Mouse (Mus musculus) heart, embryonic 11.5 days (tissue): ENCODE data around the gene Mtmr14. TPM values are rescaled to one million over a fixed set of nuclear protein-coding genes. Genes with fewer than 3 reads are reported as not detected.

Source experiments
- ATAC-seq: fragments of 200-750 bp; cut with Nextera tagmentation; replicated peaks from 2 replicates; pipeline ENCODE4 v1.8.0; 2017; ENCODE audit warnings: moderate library complexity; ENCODE audit not compliant: insufficient number of reproducible peaks, low FRiP score, low TSS enrichment
- H3K27ac ChIP-seq: fragments of 300-500 bp; sonication (generic); 2 replicates; pipeline ENCODE4 v1.5.1; 2014; ENCODE audit warnings: mild to moderate bottlenecking, low read depth, low read length
- H3K27me3 ChIP-seq: fragments of 300-500 bp; sonication (generic); 2 replicates; pipeline ENCODE4 v1.6.1; 2014; ENCODE audit warnings: mild to moderate bottlenecking, low read length, mixed read lengths; ENCODE audit not compliant: control insufficient read depth, insufficient read depth
- H3K36me3 ChIP-seq: fragments of 300-500 bp; sonication (generic); 2 replicates; pipeline ENCODE4 v1.6.1; 2014; ENCODE audit warnings: mild to moderate bottlenecking, low read length, moderate library complexity, mixed read lengths; ENCODE audit not compliant: control insufficient read depth, insufficient read depth
- H3K4me1 ChIP-seq: fragments of 300-500 bp; sonication (generic); 2 replicates; pipeline ENCODE4 v1.6.1; 2014; ENCODE audit warnings: low read length; ENCODE audit not compliant: control insufficient read depth, insufficient read depth
- H3K4me2 ChIP-seq: fragments of 300-500 bp; sonication (generic); 2 replicates; pipeline ENCODE4 v1.6.1; 2014; ENCODE audit warnings: mild to moderate bottlenecking, moderate library complexity
- H3K4me3 ChIP-seq: fragments of 300-500 bp; sonication (generic); 2 replicates; pipeline ENCODE4 v1.5.1; 2014; ENCODE audit warnings: low read depth, low read length
- H3K9ac ChIP-seq: fragments of 300-500 bp; sonication (generic); 2 replicates; pipeline ENCODE4 v1.6.1; 2014; ENCODE audit warnings: mild to moderate bottlenecking, low read depth, low read length, moderate library complexity
- H3K9me3 ChIP-seq: fragments of 300-500 bp; sonication (generic); replicated peaks from 2 replicates; pipeline ENCODE4 v1.6.1; 2016; ENCODE audit warnings: low read length; ENCODE audit not compliant: control insufficient read depth
- WGBS: fragments of 180-500 bp; shearing (Covaris S2); extraction: QIAGEN DNeasy Blood & Tissue Kit; methylation state at CpG from one replicate; pipeline ENCODE4 v1.1.7; 2014; ENCODE audit not compliant: insufficient replicate concordance; 5-methylcytosine and 5-hydroxymethylcytosine counted together
- polyA plus RNA-seq: library from polyadenylated mRNA; unstranded; fragments of >200 nt; fragmentation: Nextera tagmentation; extraction: Ambion mirVana; gene quantifications from 2 replicates; pipeline ENCODE4 v1.2.1, GENCODE M21; 2014

Gene Mtmr14
- 24.3 and 28.1 TPM in 2 replicates for polyA plus RNA-seq

GRCm38 (mm10) chr6:113237542-113238270, at the start of gene Mtmr14:
TSS of gene Mtmr14 (plus strand) at chr6:113237843.
- H3K27me3 ChIP-seq: no peaks in the 10 kb centered on the region
- no peaks in the 10 kb centered on the region for H3K9me3 ChIP-seq
- peak within 1 kb of the TSS; percentile 98 for H3K4me3 ChIP-seq
- H3K27ac ChIP-seq: 0 out of 2 replicates have a peak within 1 kb of the TSS, but pooled peaks have one; percentile 10
- peak within 1 kb of the TSS; percentile 91 for H3K4me2 ChIP-seq
- peaks cover 6% of the 10 kb centered on the region for H3K4me1 ChIP-seq
- peak; percentile 99 for ATAC-seq
- WGBS: under 1% methylated on average over 54 of the region's 55 CpGs
- peak within 1 kb of the TSS; percentile 84 for H3K9ac ChIP-seq
- no peaks in the 10 kb centered on the region for H3K36me3 ChIP-seq

- Histone ChIP-seq H3K36me3 (no peaks in the 10 kb centered on the region), H3K9me3 (no peaks in the 10 kb centered on the region), H3K4me3 (no peak overlapping the region; the same call in 1 of the 2 replicates), H3K4me2 (peak overlapping the region; percentile 32), H3K9ac (no peak overlapping the region), H3K27me3 (peaks cover 40% of the 10 kb centered on the region), H3K4me1 (peaks cover 8% of the 10 kb centered on the region; the same call in 1 of the 2 replicates), H3K27ac (no peak overlapping the region)
- no peak for ATAC-seq
- 4% methylated on average over 46 of the region's 46 CpGs for WGBS
Observed at GRCm38 (mm10) chr6:113193765-113194460, 43.7 kb upstream of the Mtmr14 start.

- peaks cover 40% of the 10 kb centered on the region for H3K27me3 ChIP-seq
- ATAC-seq: no peak
- no peaks in the 10 kb centered on the region for H3K36me3 ChIP-seq
- peak overlapping the region; percentile 72 for H3K4me2 ChIP-seq
- 5% methylated on average over 5 of the region's 5 CpGs for WGBS
- H3K4me1 ChIP-seq: peaks cover 8% of the 10 kb centered on the region; the same call in 1 of the 2 replicates
- H3K9ac ChIP-seq: no peak overlapping the region
- H3K27ac ChIP-seq: no peak overlapping the region
- peak overlapping the region; percentile 48 for H3K4me3 ChIP-seq
- H3K9me3 ChIP-seq: no peaks in the 10 kb centered on the region
Observed at GRCm38 (mm10) chr6:113194517-113194840, 43.2 kb upstream of the Mtmr14 start.

DNA sequence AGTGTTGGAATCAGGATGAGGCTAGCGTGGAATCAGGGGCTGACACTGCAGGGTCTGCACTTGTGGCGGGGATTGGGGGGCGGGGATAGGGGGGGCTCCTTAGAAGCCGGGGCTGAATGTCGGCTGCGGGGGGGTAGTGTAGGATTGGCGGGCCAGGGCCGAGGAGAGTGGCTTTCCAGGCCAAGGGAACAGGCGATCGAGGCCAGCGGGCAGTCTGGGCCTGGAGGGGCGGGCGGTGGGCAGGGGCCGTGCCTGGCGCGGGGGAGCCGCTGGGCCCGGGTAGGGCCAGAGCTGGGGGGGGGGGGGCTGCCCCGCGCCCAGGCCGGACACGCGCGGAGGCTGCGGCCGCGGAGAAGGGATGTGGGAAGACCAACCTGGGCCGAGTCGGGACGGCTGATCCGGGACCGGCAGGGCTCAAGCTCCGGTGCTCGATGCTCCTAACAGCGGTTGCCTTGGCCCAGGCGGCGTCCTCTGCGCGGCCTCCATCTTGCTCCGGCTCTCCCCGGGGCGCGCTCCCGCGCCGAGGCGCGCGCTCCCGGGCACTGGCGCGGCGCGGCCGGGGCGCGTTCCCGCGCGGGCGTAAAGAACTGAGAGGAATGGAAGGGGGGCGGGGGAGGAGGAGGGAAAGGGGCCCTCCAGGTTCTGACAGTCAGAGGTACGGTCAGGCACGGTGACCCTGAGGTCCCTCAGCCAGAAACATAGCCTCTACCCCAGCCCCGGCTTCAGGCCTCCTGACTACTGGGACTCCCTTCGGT, 42.6 kb upstream of the Mtmr14 start, which contains the start of gene Lhfpl4:
TSS of gene Lhfpl4 (minus strand) at position 544 of the 755 bp plus-strand sequence.
- H3K4me2 ChIP-seq: peak within 1 kb of the TSS; percentile 72
- H3K27me3 ChIP-seq: peaks cover 40% of the 10 kb centered on the region
- H3K4me1 ChIP-seq: peaks cover 8% of the 10 kb centered on the region; the same call in 1 of the 2 replicates
- no peaks in the 10 kb centered on the region for H3K36me3 ChIP-seq
- peak within 1 kb of the TSS; percentile 48 for H3K4me3 ChIP-seq
- H3K27ac ChIP-seq: no peak within 1 kb of the TSS
- WGBS: 2% methylated on average over 38 of the region's 66 CpGs
- ATAC-seq: peak; percentile 57; the same call in 1 of the 2 replicates
- no peaks in the 10 kb centered on the region for H3K9me3 ChIP-seq
- H3K9ac ChIP-seq: no peak within 1 kb of the TSS

DNA sequence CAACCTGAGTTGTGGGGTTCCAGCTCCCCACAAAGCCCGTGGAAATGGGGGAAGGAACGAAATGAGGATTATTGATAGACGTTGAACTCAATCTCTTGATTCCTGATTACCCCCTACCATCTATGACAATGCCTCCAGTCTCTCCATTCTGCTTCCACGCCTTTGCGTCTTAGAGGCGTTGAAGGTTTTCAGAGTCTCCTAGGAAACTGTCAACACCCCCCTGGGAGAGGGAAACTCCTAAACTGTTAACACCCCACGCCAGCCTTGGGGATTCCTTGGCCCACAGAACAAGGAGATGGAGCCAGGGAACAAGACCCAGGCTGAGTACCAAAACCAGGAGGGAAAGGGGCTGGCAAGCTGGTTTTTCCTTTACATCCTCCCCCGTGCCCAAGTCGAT, 42.0 kb upstream of the Mtmr14 start:
- Histone ChIP-seq H3K9me3 (no peaks in the 10 kb centered on the region), H3K36me3 (no peaks in the 10 kb centered on the region), H3K27ac (no peak overlapping the region), H3K4me1 (peaks cover 8% of the 10 kb centered on the region; the same call in 1 of the 2 replicates), H3K27me3 (peaks cover 40% of the 10 kb centered on the region), H3K4me3 (peak overlapping the region; percentile 48), H3K9ac (no peak overlapping the region), H3K4me2 (peak overlapping the region; percentile 72)
- no peak for ATAC-seq
- WGBS: 11% methylated on average over 9 of the region's 9 CpGs

DNA sequence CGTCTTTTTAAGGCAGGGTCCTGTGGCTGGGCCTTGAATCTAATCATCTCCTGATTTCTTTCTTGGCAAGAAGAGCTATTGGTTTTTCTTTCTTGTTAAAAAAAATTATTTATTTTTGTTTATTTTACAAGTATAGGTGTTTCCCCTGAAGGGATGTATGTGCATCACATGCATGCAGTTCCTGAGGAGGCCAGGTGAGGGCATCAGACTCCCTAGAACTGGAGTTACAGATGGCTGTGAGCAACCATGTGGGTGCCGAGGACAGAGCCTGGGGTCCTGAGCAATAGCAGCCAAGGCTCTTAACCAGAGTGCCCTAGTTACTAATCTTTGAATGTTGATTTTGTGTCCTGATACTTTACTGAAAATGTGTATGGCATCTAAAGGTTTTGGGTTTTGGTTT, 21.4 kb upstream of the Mtmr14 start:
- no peaks in the 10 kb centered on the region for H3K4me1 ChIP-seq
- no peak overlapping the region for H3K9ac ChIP-seq
- no peaks in the 10 kb centered on the region for H3K27me3 ChIP-seq
- H3K9me3 ChIP-seq: no peaks in the 10 kb centered on the region
- 59% methylated on average over 2 of the region's 2 CpGs for WGBS
- H3K4me2 ChIP-seq: no peak overlapping the region
- no peaks in the 10 kb centered on the region for H3K36me3 ChIP-seq
- H3K4me3 ChIP-seq: no peak overlapping the region
- no peak overlapping the region for H3K27ac ChIP-seq
- ATAC-seq: no peak

DNA sequence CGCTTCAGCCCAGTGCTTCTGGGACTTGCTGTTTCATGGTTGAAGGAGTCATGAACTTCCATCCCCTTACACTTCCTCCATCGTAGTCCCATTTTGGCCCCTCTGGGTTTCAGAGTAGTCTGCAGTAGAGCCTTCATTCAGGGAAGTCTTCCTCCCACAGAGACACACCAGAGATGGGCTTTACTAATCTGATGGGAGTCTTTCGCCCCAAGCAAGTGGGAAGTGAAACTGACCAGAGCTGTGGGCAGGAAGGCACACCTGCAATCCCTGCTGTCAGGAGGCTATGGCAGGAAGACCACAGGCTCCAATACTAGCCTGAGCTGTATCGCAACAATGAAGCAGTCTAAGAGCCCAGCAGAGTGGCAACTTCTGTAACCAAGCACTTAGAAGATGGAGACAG, 11.8 kb upstream of the Mtmr14 start:
- H3K27me3 ChIP-seq: no peaks in the 10 kb centered on the region
- H3K9ac ChIP-seq: no peak overlapping the region
- 65% methylated on average over 4 of the region's 4 CpGs for WGBS
- no peaks in the 10 kb centered on the region for H3K36me3 ChIP-seq
- H3K4me3 ChIP-seq: no peak overlapping the region
- H3K9me3 ChIP-seq: no peaks in the 10 kb centered on the region
- no peak overlapping the region for H3K4me2 ChIP-seq
- ATAC-seq: no peak
- no peaks in the 10 kb centered on the region for H3K4me1 ChIP-seq
- H3K27ac ChIP-seq: no peak overlapping the region

- Histone ChIP-seq H3K4me1 (no peaks in the 10 kb centered on the region), H3K4me2 (no peak overlapping the region)
- ATAC-seq: no peak
Observed at GRCm38 (mm10) chr6:113226705-113227104, 10.9 kb upstream of the Mtmr14 start.

More at GRCm38 (mm10) chr6:113226705-113227104, 10.9 kb upstream of the Mtmr14 start:
- Histone ChIP-seq H3K27ac (no peak overlapping the region), H3K36me3 (no peaks in the 10 kb centered on the region), H3K4me3 (no peak overlapping the region), H3K9me3 (no peaks in the 10 kb centered on the region), H3K9ac (no peak overlapping the region), H3K27me3 (no peaks in the 10 kb centered on the region)
